Mouse (Mus musculus) T-helper 17 cell (primary cell): ENCODE data around the gene Rps17.

ENCODE experiments used
- in situ Hi-C, 2 experiments: fragments of 300-600 bp; cut with MboI, MseI; formaldehyde crosslinking; loops; 1 replicate in 1 of 2; 2 replicates in 1 of 2; pipeline ENCODE4 v1.15.1; 2025; ENCODE audit warnings: high pct_unique_total_duplicates in 2 of 2

Gene Rps17

DNA sequence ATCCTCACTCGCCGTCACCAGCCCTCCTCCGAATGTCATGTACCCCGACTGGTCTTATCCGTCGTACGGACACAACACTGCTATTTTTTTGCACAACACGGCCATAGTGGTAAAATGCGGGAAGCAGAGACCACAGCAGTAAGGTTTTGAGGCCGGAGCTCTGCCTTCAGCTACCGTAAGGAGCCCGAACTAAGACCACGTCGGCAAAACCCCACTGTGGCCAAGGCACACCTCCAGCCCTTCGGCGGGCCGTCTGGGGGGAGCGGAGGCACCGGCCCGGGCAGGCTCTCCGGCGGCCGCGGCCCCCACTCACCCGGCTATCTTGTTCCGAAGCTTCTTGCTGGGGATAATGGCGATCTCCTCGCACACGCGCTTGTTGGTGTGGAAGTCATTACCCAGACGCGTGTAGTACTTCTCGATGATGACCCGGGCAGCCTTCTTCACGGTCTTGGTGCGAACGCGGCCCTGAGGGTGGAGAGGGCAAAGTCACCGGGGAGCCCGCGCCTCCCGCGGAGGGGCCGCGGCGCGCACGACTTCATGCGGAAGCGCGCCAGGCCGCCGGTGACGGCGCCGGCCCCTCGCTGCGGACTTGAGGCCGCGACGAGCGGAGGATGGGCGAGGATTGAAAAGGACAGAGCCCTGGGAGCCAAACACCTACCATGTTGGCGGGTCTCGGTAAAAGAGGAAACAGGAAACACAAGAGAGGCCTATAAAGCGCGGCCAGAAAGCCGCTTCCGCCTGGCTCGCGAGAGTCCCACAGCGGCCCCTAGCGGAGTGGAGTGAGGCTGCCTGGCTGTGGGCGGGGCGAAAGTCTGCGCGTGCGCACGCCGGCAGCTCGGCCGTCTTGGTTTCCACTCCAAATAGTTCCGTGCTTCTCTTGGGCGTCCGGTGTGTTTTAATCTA is at the start of gene Rps17:
TSS of gene Rps17 (minus strand) at position 711 of the 903 bp plus-strand sequence.
- in situ Hi-C loops, result loop anchor here in 1 of 2 experiments (5.0 kb wide), 1 partner anchor 182 kb away; no protein-coding TSS in a partner anchor

DNA sequence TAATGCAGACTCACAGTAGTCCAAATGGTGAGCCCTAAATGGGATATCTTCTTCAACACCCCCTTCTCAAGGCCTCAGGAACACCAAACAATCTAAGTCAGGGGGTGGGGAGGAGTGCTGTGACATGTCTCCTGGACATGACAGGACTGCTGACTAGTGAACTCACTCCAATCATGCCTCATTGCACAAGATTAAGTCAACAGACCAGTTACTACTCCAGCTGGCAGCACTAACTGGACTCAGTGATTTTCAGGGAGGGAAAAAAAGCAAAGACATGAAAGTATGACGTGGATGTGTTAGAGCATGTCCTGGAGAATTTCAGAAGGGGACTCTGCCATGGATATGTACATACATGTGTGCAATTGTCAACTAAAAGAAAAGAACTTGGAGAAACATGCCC is 34.3 kb upstream of the Rps17 start:
- in situ Hi-C loops, result no loop called here

DNA sequence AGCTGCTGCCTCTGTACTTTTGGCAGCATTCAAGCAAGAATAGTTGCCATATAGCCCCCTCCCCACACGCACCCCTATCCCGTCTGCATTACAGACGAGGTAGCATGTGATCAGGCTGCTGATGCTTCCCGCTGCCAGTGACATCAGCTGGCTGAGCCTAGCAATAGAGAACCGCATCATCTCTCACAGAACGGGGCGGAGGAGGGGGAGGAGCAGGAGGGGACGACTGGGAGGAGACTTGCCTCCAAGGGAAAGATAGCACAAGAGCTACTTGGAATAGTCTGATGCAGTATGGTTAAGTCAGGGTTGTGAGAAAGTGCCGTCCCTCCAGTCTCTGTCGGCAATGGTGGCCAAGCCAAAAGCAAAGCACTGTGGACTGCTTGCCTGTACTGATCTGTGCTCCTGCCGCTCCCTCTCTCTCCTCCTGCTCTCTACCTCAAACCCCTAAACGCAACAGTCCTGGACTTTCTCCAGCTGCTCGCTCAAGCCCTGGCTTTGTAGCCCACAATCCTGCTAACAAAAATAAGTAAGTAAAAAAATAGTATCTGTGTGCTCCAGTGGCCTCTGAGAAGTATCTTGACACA is 27.4 kb upstream of the Rps17 start:
- in situ Hi-C loops, result no loop called here

DNA sequence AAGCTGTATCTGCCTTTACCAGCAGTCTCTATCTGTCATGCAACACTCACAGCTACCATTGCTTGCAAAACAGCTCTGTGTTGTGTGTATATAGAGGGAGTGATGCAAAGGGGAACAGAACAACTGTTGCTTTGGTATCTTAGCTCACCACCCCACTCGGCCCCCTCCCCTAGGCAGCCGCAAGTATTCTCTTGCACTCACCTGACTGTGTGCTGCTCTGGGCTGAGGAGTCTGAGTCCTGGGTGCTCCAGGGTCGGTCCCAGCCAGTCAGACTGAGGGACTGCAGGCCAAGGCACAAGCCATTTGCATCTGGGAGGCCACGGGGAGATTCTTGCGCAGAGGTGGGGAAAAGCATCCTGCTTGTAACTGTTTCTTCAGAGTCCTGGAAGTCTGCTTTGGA is 26.8 kb upstream of the Rps17 start:
- in situ Hi-C loops, result no loop called here

DNA sequence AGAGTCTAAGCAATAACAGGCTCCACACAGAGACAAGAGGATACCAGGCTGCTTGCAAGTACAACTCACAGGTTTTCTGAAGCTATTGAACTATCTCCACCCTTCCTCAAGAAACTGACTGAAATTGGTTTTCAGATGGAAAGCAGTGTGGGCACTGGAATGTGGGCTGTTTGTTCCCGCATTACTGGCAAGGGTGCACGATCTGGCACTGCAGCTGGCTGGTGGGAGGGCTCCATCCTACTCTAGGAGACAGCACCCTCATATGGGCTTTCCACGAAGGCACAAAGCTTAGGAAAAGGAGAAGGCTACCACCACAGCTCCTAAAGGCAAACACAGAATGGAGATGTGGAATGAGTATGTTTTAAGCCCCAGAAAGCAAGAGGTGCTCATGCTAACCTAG is 24.7 kb upstream of the Rps17 start:
- in situ Hi-C loops, result no loop called here

DNA sequence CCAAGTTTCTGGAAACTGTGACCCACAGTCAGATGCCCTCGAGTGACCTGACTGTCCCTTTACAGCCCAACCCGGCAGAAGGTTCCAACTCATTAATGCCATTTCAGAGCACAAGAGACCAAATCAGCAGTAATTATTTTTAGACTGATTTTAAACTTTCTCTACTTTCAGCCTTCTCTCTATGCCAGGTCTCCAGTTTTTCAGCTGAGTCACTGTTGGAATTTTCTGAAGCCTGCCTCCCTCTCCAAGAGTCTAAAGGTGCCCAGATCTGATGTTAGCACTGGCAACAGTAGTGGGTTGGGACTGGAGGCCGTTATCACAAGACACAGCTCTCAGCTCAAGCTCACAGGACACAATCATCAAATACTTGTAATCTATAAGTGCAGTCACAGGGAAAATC is 22.9 kb upstream of the Rps17 start:
- in situ Hi-C loops, result no loop called here

DNA sequence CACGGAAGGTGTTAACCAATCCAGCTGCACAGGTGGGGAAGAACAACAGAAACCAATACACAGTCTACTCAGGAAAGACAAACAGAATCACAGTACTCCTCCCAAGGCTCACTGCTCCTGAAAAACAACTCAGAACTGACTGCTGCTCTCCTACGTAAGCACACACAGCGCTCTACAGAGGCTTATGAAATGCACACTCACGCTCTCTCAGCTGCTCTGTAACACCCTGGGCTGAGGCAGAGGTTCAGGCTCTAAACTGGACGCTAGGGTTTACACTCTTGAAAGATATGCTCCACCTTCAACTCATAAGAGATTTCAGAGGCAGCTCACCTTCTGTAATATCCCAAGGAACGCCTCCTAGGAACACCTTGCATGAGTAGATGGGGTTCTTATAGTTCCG is 11.9 kb upstream of the Rps17 start:
- in situ Hi-C loops, result no loop called here

DNA sequence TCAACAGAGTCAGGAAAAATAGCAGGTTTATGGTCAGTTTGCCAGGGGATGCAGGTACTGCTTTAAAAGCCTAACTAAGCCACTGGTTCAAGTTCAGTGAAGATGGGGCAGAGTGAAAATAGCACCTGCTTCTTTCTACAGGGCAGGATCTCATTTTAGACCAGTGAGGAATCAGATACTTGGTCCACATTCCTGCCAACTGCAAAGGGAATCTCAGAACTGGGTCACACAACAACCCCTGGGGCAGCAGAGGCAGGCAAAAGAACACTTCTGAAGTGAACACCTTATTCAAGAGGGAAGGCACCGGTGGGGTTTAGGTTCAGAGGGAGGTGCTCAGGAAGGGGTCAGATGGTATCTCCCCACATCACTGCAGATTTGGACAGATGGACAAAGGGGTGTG is 11.3 kb upstream of the Rps17 start:
- in situ Hi-C loops, result no loop called here

DNA sequence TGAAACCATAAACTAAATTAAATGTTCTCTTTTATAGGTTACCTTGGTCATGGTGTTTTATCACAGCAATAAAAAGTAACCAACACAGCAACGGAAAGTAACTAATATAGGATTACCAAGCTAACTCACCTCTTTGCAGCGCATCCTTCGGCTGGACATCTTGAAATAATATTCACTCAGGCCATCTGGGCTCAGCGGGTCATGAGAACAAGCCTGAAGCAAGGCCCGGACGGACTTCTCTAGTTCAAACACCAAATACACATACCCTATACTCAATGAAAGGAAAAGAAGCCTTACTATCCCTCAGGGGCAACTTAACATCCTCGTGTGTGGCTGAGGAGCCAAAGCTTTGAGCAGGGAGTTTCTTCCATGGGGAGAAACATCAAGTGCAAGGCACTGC is 10.7 kb upstream of the Rps17 start:
- in situ Hi-C loops, result no loop called here

DNA sequence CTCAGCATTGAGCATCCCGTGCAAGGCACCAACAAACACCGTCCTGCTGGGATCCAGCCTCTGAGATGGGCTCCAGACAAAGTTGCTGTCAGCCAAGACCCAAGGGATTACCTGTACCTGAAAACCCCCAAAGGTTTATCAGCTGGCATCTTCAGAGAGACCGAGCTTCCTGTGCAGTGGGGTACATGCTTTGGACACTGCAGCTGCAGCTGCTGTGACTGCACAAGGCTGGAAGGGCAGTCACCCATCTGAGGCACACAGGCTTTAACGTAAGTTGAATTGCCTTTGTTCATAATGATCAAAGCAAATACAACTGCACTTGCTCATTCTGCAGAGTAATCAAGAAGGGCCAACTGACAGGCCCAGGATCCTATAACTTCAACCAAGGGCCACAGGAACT is 6.8 kb upstream of the Rps17 start:
- in situ Hi-C loops, result loop anchor here in 1 of 2 experiments (5.0 kb wide), 1 partner anchor 410 kb away; the partner anchor contains the start of gene Ramac

DNA sequence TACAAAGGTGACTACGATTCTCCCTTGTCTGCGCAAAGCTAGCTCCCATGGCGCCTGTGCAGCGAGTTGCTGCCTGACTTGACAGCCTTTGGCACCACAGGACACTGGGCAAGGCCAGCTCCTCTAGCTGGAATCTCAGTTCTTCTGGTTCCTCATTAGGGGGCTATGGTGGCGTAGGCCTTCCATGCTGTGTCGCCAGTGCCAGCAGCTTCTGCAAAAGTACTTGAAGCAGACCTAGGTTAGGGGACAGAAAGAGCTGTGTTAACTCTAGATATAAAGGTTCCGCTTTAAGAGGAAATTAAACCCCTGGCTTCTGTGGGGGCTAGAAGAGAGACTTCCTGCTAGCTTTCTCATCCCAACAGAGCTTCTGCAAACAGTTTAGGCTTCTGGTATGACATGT is 3.2 kb upstream of the Rps17 start:
- in situ Hi-C loops, result no loop called here

DNA sequence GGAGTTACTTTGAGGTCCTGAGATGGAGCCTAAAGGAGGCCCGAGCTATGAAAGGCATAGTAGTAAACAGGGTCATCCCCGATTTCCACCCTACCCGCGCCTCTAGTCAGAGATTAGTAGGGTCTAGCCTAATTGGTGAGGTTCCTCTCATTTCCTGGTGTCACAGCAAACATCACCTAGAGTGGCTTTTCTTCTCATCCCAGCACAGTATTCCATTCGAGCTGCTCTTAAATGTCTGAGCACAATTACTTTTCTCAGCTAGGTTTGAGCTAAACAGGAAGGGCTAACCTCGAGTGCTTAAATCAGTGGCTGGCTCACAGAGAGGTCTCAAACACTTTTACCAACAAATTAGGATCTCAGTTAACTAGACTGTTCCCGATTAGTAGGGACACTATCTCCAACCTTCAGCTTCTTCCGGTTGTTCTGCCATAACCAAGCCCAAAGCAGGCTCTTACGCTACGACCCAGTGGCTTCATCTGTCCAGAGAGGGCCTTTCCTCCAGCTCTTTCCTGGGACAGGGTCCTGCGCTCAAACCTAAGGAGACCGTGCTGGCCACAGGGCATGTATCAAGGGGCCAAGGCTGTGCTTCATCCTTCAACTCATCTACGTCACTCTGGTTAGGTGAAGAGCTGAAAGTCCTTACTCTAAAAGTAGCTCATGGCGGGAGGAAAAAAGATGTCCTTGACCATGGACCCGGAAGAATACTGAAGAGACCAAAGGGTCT is 555 bp upstream of the Rps17 start:
- in situ Hi-C loops, result no loop called here

DNA sequence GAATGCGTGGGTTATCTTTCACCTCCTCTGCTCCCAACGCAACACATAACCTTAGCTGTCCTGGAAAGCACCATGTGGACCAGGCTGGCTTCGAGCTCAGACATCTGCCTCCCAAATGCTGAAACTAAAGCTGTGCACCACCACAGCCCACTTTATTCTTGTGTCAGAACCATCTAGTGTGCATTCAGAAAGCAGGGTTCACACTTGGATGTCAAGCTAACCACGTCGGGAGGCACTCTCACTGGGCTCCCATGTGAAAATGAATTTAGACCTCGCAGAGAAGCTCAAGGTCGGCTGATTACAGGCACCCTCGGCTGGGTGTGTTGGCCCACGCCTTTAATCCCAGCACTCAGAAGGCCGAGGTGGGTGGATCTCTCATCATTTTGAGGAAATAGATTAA is 1.2 kb downstream of the Rps17 start:
- in situ Hi-C loops, result loop anchor here in 1 of 2 experiments (5.0 kb wide), 1 partner anchor 182 kb away; no protein-coding TSS in a partner anchor

DNA sequence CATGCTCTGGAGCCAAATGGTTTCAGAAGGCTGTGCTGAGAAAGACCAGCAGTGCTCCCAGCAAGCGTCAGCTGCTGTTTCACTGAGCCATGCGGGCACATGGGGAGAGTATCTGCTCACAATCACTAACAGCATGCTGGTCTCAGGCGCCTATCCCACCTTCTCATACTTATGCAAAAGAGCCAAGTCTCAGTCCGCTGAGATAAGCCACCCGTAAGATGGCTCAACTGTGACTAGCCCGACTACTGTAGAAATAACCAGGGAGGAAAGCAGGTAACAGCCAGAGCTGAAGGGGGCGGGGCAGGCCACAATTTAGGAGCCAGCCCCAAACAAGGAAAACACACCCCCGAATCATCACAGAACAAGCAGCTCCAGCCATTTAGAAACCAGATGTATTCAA is 1.7 kb downstream of the Rps17 start:
- in situ Hi-C loops, result loop anchor here in 1 of 2 experiments (5.0 kb wide), 1 partner anchor 181 kb away; no protein-coding TSS in a partner anchor

DNA sequence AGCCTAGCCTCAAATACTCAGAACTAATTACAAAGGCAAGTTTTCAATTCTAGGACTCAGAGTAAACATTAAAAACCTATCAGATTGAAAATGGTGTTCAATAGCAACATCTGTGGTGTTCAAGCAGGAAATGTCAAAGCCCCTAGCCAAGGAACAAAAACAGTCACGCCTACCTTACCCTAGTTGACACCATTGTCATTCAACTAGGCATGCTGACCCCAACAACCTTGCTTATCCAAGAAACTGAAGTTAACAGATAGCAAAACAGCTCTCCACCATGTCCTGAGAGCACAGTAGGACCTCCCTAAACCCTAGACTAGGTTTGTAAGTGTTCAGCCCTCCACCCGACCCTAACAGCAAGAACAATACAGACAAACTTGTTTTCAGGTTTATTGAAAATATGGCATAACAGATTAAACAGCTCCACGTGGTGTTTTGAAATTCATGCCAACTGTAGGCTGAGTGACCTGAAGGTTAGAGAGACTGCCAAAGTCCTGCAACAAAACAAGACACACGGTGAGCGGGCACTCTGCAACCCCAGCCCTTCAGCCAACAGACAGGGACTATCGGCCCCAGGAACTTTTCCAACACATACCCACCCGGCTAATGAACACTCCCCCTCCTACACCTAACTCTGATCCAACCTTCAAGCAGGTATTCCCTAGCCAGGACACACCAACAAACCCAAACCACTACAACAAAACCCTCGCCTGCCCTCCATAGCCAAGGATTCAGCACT is 2.5 kb downstream of the Rps17 start:
- in situ Hi-C loops, result loop anchor here in 1 of 2 experiments (5.0 kb wide), 1 partner anchor 180 kb away; no protein-coding TSS in a partner anchor

DNA sequence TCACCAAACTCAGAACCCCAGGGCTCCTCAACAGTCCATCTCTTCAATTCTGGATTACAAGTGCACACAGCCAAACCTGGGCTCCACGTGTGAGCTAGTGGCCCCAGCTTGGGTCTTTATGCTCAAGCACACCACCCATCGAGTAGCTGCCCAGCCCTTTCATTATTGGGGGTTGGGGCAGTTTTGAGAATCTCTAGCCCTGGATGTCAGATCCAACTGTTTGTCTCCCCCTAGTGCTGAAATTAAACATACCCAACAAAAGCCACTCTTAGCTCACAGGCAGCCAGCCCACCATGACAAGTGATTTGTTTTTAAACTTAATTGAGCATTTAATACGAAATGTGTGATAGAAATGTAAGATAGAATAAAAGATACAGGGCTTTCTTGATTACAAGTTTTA is 3.5 kb downstream of the Rps17 start:
- in situ Hi-C loops, result loop anchor here in 1 of 2 experiments (5.0 kb wide), 1 partner anchor 179 kb away; no protein-coding TSS in a partner anchor

DNA sequence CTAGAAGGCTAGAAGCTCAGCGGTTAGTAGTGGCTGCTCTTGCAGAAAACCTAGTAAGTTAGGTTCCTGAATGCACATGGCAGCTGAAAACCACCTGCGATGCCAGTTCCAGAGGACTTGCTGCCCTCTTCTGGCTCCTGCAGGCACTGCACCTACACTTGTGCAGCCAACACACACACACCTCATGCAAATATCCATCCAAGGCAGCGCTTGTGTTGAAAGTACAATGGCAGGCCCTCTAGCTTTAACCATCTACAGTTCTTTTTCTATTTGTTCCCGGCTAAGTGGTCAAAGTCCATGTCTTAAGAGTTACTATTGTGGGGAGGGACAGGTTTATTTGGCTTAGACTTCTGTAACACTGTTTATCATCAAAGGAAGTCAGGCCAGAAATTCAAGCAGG is 5.3 kb downstream of the Rps17 start:
- in situ Hi-C loops, result loop anchor here in 1 of 2 experiments (5.0 kb wide), 1 partner anchor 177 kb away; no protein-coding TSS in a partner anchor

DNA sequence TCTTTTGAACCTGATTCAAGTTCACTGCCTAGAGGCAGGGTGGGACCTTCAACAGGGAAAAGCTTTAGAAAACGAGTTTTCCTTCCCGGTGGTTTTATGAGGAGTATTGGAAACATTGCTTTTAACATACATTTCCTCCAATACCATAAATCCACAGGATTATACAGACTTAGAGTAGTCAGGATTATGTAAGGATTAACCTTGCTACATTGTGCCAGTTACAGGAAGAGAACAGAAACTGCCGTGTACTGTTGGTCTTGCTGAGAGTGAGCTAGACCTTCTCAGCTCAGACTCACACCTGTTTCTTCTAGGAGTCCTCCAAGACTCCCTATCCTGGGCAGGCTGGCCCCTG is 6.6 kb downstream of the Rps17 start:
- in situ Hi-C loops, result no loop called here

DNA sequence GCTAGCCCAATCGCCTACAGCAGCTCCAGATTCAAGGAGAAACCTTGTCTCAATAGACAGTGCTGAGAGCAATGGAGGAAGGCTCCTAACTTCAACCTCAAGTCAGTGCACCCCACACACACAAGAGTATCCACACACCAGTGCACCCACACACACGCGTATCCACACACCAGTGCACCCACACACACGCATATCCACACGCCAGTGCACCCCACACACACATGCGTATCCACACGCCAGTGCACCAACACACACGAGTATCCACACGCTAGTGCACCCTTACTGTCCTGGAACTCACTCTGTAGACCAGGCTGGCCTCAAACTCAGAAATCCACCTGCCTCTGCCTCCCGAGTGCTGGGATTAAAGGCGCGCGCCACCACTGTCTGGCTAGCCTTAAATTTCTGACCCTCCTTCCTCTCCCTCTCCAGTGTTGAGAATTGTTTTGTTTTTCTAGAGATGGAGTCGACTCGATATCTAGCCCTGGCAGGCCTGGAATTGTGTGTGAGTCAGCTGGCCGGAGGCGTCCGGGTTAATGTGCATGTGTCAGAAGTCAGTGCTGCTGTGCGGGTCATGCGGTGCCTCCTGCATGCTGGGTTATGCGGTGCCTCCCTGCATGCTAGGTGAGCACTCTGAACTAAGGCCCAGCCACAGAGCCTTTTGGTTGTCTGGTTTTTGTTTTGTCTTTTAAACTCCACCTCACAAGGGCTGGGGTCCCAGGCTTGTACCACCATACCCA is 7.1 kb downstream of the Rps17 start:
- in situ Hi-C loops, result no loop called here

DNA sequence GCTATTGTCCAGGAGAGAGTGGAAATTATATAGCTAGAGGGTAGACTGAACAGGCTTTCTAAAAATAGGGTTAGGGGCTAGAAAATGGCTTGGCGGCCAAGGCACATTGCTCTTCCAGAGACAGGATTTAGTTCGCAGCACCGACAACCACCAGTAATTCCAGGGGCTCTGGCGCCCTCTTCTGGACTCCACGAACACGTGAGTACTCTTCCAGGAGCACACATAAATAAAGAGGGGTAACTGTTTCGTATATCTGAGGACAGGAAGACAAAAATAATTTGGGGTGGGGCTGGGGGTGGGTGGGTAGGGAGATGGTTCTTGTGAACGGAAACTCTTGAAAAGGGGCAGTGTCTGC is 8.6 kb downstream of the Rps17 start:
- in situ Hi-C loops, result no loop called here
